In the genomic region with DNA sequence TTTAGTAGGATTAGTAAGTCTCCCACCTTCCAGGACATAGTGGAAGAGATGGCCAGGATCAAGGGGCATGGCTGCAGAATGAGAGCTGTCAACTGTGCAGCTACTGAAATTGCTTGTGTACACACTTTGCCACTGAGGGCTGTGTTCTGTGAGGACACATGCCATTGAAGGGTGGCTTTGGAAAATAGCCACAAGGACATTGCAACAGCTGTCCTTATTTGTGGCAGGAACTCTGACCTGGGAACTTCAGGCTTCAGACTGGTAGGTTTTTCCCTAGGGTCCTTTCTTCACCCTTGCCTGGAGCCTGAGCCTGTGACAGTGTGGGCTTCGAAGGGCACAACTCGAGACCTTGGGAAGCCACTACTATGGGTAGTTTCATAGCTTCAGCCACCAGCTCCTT, we compare ENCODE assay signal across 23 mouse cellular contexts.
DNase-seq lines count a peak whose midpoint lies in the region; ATAC-seq and TF ChIP-seq lines count a peak whose summit lies in the region.
"Had no signal": no experiment of that assay in that cellular context is flagged by ENCODE, and none has a peak within 500 bp of the region (broad histone marks: within the 10 kb centered on the region; RNA-seq: fewer than 3 reads in every experiment).

No protein-coding gene starts in this region.

- no peak for TF ChIP-seq CTCF in liver, adult 2 months (IDR thresholded peaks at IDR 0.05; ENCODE audit: low read depth, low read length)
- no peak for TF ChIP-seq CTCF in lung, adult 2 months (IDR thresholded peaks at IDR 0.05; ENCODE audit: insufficient read depth, low read length)
- TF ChIP-seq CTCF in forebrain, postnatal 0 days (IDR thresholded peaks at IDR 0.05; ENCODE audit: low read depth): no peak

- no peak overlapping the region for H3K4me2 ChIP-seq in forebrain, postnatal 0 days (ENCODE audit: low read depth)
- H3K4me2 ChIP-seq: forebrain, embryonic 13.5 days; heart, embryonic 11.5 days; hindbrain, embryonic 13.5 days; intestine, embryonic 15.5 days had no signal

- 86% methylated on average over 2 of the region's 2 CpGs for WGBS in liver, adult 2 months
- WGBS in lung, adult 2 months: 84% methylated on average over 2 of the region's 2 CpGs
- WGBS in forebrain, postnatal 0 days: 81% methylated on average over 2 of the region's 2 CpGs

- H3K4me3 ChIP-seq in liver, adult 2 months (ENCODE audit: insufficient read depth, low read depth, low read length): no peak overlapping the region
- no peak overlapping the region for H3K4me3 ChIP-seq in lung, adult 2 months (replicated peaks; ENCODE audit: extremely low read depth, low read depth, low read length)
- no peak overlapping the region for H3K4me3 ChIP-seq in forebrain, postnatal 0 days (ENCODE audit: low read depth, low read length)
- H3K4me3 ChIP-seq: forebrain, embryonic 10.5 days; forebrain, embryonic 13.5 days; gastrocnemius, adult 2 months; hindbrain, embryonic 10.5 days; hindbrain, embryonic 13.5 days; intestine, embryonic 15.5 days had no signal

- peak; percentile 46 for DNase-seq in adrenal gland, adult 2 months
- no peak for DNase-seq in adrenal gland, postnatal 4 days (ENCODE audit: low spot score in 2 of 2)
- DNase-seq in liver, adult 2 months (ENCODE audit: extremely low read depth, low read depth, low spot score): peak; percentile 78
- DNase-seq in liver: no peak
- peak; percentile 37 for DNase-seq in lung, postnatal 36 days
- DNase-seq in lung, adult 2 months: no peak
- peak; percentile 9 for DNase-seq in skeletal muscle tissue, adult 2 months (ENCODE audit: low read depth, low spot score)
- DNase-seq in forebrain, postnatal 0 days: no peak
- DNase-seq: cerebellum, adult 18-20 months; cerebellum, adult 9-10 months; cerebellum, postnatal 14 days; gastrocnemius, adult 2 months; gastrocnemius, postnatal 14 days; heart, adult 11 months had no signal

- no peak for ATAC-seq in forebrain, postnatal 0 days
- ATAC-seq: activated CD4-positive, CD25-positive, alpha-beta regulatory T cell, adult 4 months; forebrain, embryonic 13.5 days; forebrain, embryonic 16.5 days; hindbrain, embryonic 16.5 days; intestine, embryonic 15.5 days had no signal

- H3K79me2 ChIP-seq in liver, adult 2 months (ENCODE audit: control insufficient read depth, insufficient read depth, low read length): no peaks in the 10 kb centered on the region

- no peaks in the 10 kb centered on the region for H3K36me3 ChIP-seq in liver, adult 2 months (ENCODE audit: control insufficient read depth, insufficient read depth, low read length)
- H3K36me3 ChIP-seq in forebrain, postnatal 0 days (ENCODE audit: insufficient read depth): no peaks in the 10 kb centered on the region
- H3K36me3 ChIP-seq: forebrain, embryonic 10.5 days; hindbrain, embryonic 10.5 days; hindbrain, embryonic 13.5 days; intestine, embryonic 15.5 days had no signal

- H3K27me3 ChIP-seq in liver, adult 2 months (ENCODE audit: control insufficient read depth, insufficient read depth, low read length): no peaks in the 10 kb centered on the region
- H3K27me3 ChIP-seq in forebrain, postnatal 0 days (ENCODE audit: insufficient read depth, low read length): no peaks in the 10 kb centered on the region
- H3K27me3 ChIP-seq: forebrain, embryonic 13.5 days; hindbrain, embryonic 13.5 days; intestine, embryonic 15.5 days had no signal

- H3K9me3 ChIP-seq in forebrain, postnatal 0 days (ENCODE audit: low read length): no peaks in the 10 kb centered on the region
- H3K9me3 ChIP-seq: forebrain, embryonic 13.5 days; intestine, embryonic 15.5 days had no signal

- no peak overlapping the region for H3K27ac ChIP-seq in liver, adult 2 months (replicated peaks; ENCODE audit: insufficient read depth, low read depth, low read length)
- H3K27ac ChIP-seq in forebrain, postnatal 0 days (ENCODE audit: low read depth, low read length): no peak overlapping the region
- H3K27ac ChIP-seq: forebrain, embryonic 10.5 days; forebrain, embryonic 13.5 days; gastrocnemius, adult 2 months; hindbrain, embryonic 10.5 days; hindbrain, embryonic 13.5 days; intestine, embryonic 15.5 days had no signal

- TF ChIP-seq POLR2A in liver, adult 2 months (IDR thresholded peaks at IDR 0.05; ENCODE audit: extremely low read depth, insufficient read depth, low read length): no peak
- no peak for TF ChIP-seq POLR2A in lung, adult 2 months (IDR thresholded peaks at IDR 0.05; ENCODE audit: borderline replicate concordance, extremely low read depth, low read depth, low read length)

- H3K4me1 ChIP-seq in liver, adult 2 months (ENCODE audit: control insufficient read depth, insufficient read depth, low read length): 0 out of 2 replicates have a peak, but pooled peaks cover 2% of the 10 kb centered on the region
- no peaks in the 10 kb centered on the region; the same call in 1 of the 2 replicates for H3K4me1 ChIP-seq in lung, adult 2 months (ENCODE audit: control insufficient read depth, insufficient read depth, low read length)
- H3K4me1 ChIP-seq in forebrain, postnatal 0 days (ENCODE audit: insufficient read depth): no peaks in the 10 kb centered on the region
- H3K4me1 ChIP-seq: forebrain, embryonic 10.5 days; forebrain, embryonic 13.5 days; hindbrain, embryonic 10.5 days; hindbrain, embryonic 13.5 days; intestine, embryonic 15.5 days had no signal

- H3K9ac ChIP-seq in liver, adult 2 months (ENCODE audit: low read depth, low read length): no peak overlapping the region
- H3K9ac ChIP-seq in forebrain, postnatal 0 days: no peak overlapping the region
- H3K9ac ChIP-seq: forebrain, embryonic 13.5 days; hindbrain, embryonic 13.5 days; intestine, embryonic 15.5 days had no signal

Comparison
In these comparisons a context has a peak if more than half of its experiments do, and no peak if none do; other contexts are left out.
1. DNase-seq: peak in adrenal gland, adult 2 months (single experiment), liver, adult 2 months (single experiment), lung, postnatal 36 days (single experiment) and skeletal muscle tissue, adult 2 months (single experiment); none in adrenal gland, postnatal 4 days (0 of 2), liver (single experiment), lung, adult 2 months (single experiment) and forebrain, postnatal 0 days (single experiment).